7 mouse cellular contexts compared by ENCODE assay signal in genomic region chr7:127932273-127933031, GRCm38 (mm10). TPM values are rescaled to one million over a fixed set of nuclear protein-coding genes. Genes with fewer than 3 reads are reported as not detected.
DNase-seq lines count a peak whose midpoint lies in the region; ATAC-seq and TF ChIP-seq lines count a peak whose summit lies in the region.

No protein-coding gene starts in this region.

- H3K27me3 ChIP-seq in E14TG2a.4 (ENCODE audit: insufficient read depth, low read length) = peaks cover 2% of the 10 kb centered on the region; the same call in 1 of the 2 replicates
- H3K27me3 ChIP-seq in lung, embryonic 15.5 days = peaks cover 20% of the 10 kb centered on the region
- H3K27me3 ChIP-seq in heart, adult 2 months (ENCODE audit: control insufficient read depth, insufficient read depth, low read length) = peaks cover 2% of the 10 kb centered on the region; the same call in 1 of the 2 replicates

- peak; percentile 93 for DNase-seq in R1 (ENCODE audit: low read depth, low spot score)
- DNase-seq in kidney, adult 9 months = peak; percentile 73
- DNase-seq in left cerebral cortex, adult 18-20 months (ENCODE audit: low spot score in 2 of 2) = no peak
- DNase-seq in heart, adult 2 months = no peak
- DNase-seq in cerebellum, postnatal 14 days = no peak

- no peak overlapping the region; the same call in 1 of the 2 replicates for H3K9ac ChIP-seq in lung, embryonic 15.5 days
- H3K9ac ChIP-seq in heart, adult 2 months (ENCODE audit: low read depth, low read length) = no peak overlapping the region

- whole genome bisulfite sequencing in lung, embryonic 15.5 days = 23% methylated on average over 13 of the region's 13 CpGs
- WGBS in heart, adult 2 months = 57% methylated on average over 13 of the region's 13 CpGs

- H3K4me2 ChIP-seq in lung, embryonic 15.5 days = peak overlapping the region; percentile 31

- TF ChIP-seq EP300 in heart, adult 2 months (IDR thresholded peaks at IDR 0.05; ENCODE audit: insufficient read depth, low read depth, low read length) = no peak

- peaks cover 87% of the 10 kb centered on the region for H3K4me1 ChIP-seq in E14TG2a.4 (replicated peaks; ENCODE audit: low read depth, low read length)
- H3K4me1 ChIP-seq in lung, embryonic 15.5 days = peaks cover 54% of the 10 kb centered on the region
- no peaks in the 10 kb centered on the region; the same call in 1 of the 2 replicates for H3K4me1 ChIP-seq in heart, adult 2 months (ENCODE audit: control insufficient read depth, insufficient read depth, low read length)

- intact Hi-C loops in heart, adult 2 months (cut with DNase I) = no loop called here

- ATAC-seq in lung, embryonic 15.5 days (ENCODE audit: borderline replicate concordance, extremely low read depth, low FRiP score, low TSS enrichment) = no peak

- TF ChIP-seq CTCF in E14TG2a.4 (conservative IDR thresholded peaks at IDR 0.05; ENCODE audit: low read length) = peak; percentile 26; the same call in 1 of the 2 replicates
- no peak for TF ChIP-seq CTCF in heart, adult 2 months (IDR thresholded peaks at IDR 0.05)

- no peak for TF ChIP-seq POLR2A in heart, adult 2 months (IDR thresholded peaks at IDR 0.05; ENCODE audit: insufficient read depth, low read depth, low read length)

- peaks cover 4% of the 10 kb centered on the region; the same call in 1 of the 2 replicates for H3K9me3 ChIP-seq in E14TG2a.4 (ENCODE audit: low read length)
- H3K9me3 ChIP-seq in lung, embryonic 15.5 days = no peaks in the 10 kb centered on the region

- H3K79me2 ChIP-seq in heart, adult 2 months (replicated peaks; ENCODE audit: control insufficient read depth, insufficient read depth, low read length) = no peaks in the 10 kb centered on the region

- H3K27ac ChIP-seq in lung, embryonic 15.5 days = peak overlapping the region; percentile 96
- no peak overlapping the region for H3K27ac ChIP-seq in heart, adult 2 months

- peak overlapping the region; percentile 94 for H3K4me3 ChIP-seq in E14TG2a.4 (replicated peaks; ENCODE audit: low read length)
- H3K4me3 ChIP-seq in lung, embryonic 15.5 days = 0 out of 2 replicates have a peak overlapping the region, but pooled peaks have one; percentile 5
- no peak overlapping the region for H3K4me3 ChIP-seq in heart, adult 2 months

- H3K36me3 ChIP-seq in E14TG2a.4 (ENCODE audit: insufficient read depth, low read length) = peaks cover 5% of the 10 kb centered on the region
- H3K36me3 ChIP-seq in lung, embryonic 15.5 days = no peaks in the 10 kb centered on the region
- no peaks in the 10 kb centered on the region for H3K36me3 ChIP-seq in heart, adult 2 months (ENCODE audit: control insufficient read depth, insufficient read depth, low read length)

RNA-seq across cellular contexts. Expression of gene Prss8, which starts 2.5 kb away (rescaled TPM):
- 80.0 and 84.5 TPM in 2 replicates for polyA plus RNA-seq in lung, embryonic 15.5 days (2015; fragmentation: Nextera tagmentation; extraction: Ambion mirVana)
- total RNA-seq in left cerebral cortex, adult 18-20 months (2021) = under 1 TPM; 0.40 to 0.42 TPM
- total RNA-seq in heart, adult 2 months (2021) = not detected
- 1.1 TPM in 1 of 2 replicates, not detected in the other for polyA plus RNA-seq in heart, adult 2 months (2012; rRNA removed)

RNA-seq across cellular contexts. Expression of gene Prss36, which starts 14.1 kb away (rescaled TPM):
- 11.8 and 13.1 TPM in 2 replicates for polyA plus RNA-seq in lung, embryonic 15.5 days (2015; fragmentation: Nextera tagmentation; extraction: Ambion mirVana)
- total RNA-seq in left cerebral cortex, adult 18-20 months (2021) = 1 to 10 TPM; 7.9 to 8.2 TPM
- total RNA-seq in heart, adult 2 months (2021) = 1 to 10 TPM; 6.0 to 9.7 TPM
- polyA plus RNA-seq in heart, adult 2 months (2012; rRNA removed) = 21.4 and 23.1 TPM in 2 replicates

RNA-seq across cellular contexts. Expression of gene Kat8, which starts 20.1 kb away (rescaled TPM):
- 39.5 and 44.3 TPM in 2 replicates for polyA plus RNA-seq in lung, embryonic 15.5 days (2015; fragmentation: Nextera tagmentation; extraction: Ambion mirVana)
- 10 to 100 TPM; 29.7 to 33.3 TPM for total RNA-seq in left cerebral cortex, adult 18-20 months (2021)
- total RNA-seq in heart, adult 2 months (2021) = 10 to 100 TPM; 13.8 to 14.6 TPM
- 10.1 and 16.9 TPM in 2 replicates for polyA plus RNA-seq in heart, adult 2 months (2012; rRNA removed)

RNA-seq across cellular contexts. Expression of gene Bckdk, which starts 28.6 kb away (rescaled TPM):
- 134 and 142 TPM in 2 replicates for polyA plus RNA-seq in lung, embryonic 15.5 days (2015; fragmentation: Nextera tagmentation; extraction: Ambion mirVana)
- 10 to 100 TPM; 34.3 to 39.3 TPM for total RNA-seq in left cerebral cortex, adult 18-20 months (2021)
- 100 to 1,000 TPM; 104 to 131 TPM for total RNA-seq in heart, adult 2 months (2021)
- 165 and 210 TPM in 2 replicates for polyA plus RNA-seq in heart, adult 2 months (2012; rRNA removed)

RNA-seq across cellular contexts. Expression of gene Fus, which starts 34.8 kb away (rescaled TPM):
- polyA plus RNA-seq in lung, embryonic 15.5 days (2015; fragmentation: Nextera tagmentation; extraction: Ambion mirVana) = 428 and 443 TPM in 2 replicates
- 100 to 1,000 TPM; 268 to 293 TPM for total RNA-seq in left cerebral cortex, adult 18-20 months (2021)
- total RNA-seq in heart, adult 2 months (2021) = 100 to 1,000 TPM; 151 to 181 TPM
- 222 and 261 TPM in 2 replicates for polyA plus RNA-seq in heart, adult 2 months (2012; rRNA removed)

Comparison
In these comparisons a context has a peak if more than half of its experiments do, and no peak if none do; other contexts are left out.
1. DNase-seq: peak in R1 (single experiment) and kidney, adult 9 months (single experiment); none in left cerebral cortex, adult 18-20 months (0 of 2), heart, adult 2 months (0 of 2) and cerebellum, postnatal 14 days (0 of 2).